Mouse (Mus musculus): ENCODE data around the gene Nlk. TPM values are rescaled to one million over a fixed set of nuclear protein-coding genes. Genes with fewer than 3 reads are reported as not detected.
A peak's percentile ranks its signal among the peaks of the same experiment; 100 is the strongest.
"Not testable (repeated sequence)": the region's sequence is repeated elsewhere in the genome, so short reads cannot be mapped to it uniquely, and the experiment has no call there.

Nlk gene
- polyA plus RNA-seq, 1 experiment, result 41.0 TPM

GRCm38 (mm10) chr11:78536690-78537084, 160.5 kb downstream of the Nlk start:
- no peak for DNase-seq (ENCODE audit: low read depth)
- TF ChIP-seq POLR2A (IDR thresholded peaks at IDR 0.05; ENCODE audit: borderline replicate concordance, extremely low read depth, insufficient read depth, insufficient read length, poor library complexity, severe bottlenecking) (no peak), CTCF (IDR thresholded peaks at IDR 0.05; ENCODE audit: borderline replicate concordance, extremely low read depth, insufficient read depth, insufficient read length) (no peak)

- no peak for TF ChIP-seq CTCF (IDR thresholded peaks at IDR 0.05; ENCODE audit: borderline replicate concordance, extremely low read depth, insufficient read depth, insufficient read length)
- peak; percentile 56; the same call in 1 of the 2 replicates for TF ChIP-seq POLR2A (IDR thresholded peaks at IDR 0.05; ENCODE audit: borderline replicate concordance, extremely low read depth, insufficient read depth, insufficient read length, poor library complexity, severe bottlenecking)
- peak; percentile 100 for DNase-seq (ENCODE audit: low read depth)
Measured at GRCm38 (mm10) chr11:78536080-78536689, 161.0 kb downstream of the Nlk start, which contains the start of the genes Tnfaip1 and Ift20. Tnfaip1 (minus strand) TSS chr11:78536332. Ift20 (plus strand) TSS chr11:78536361.

DNA sequence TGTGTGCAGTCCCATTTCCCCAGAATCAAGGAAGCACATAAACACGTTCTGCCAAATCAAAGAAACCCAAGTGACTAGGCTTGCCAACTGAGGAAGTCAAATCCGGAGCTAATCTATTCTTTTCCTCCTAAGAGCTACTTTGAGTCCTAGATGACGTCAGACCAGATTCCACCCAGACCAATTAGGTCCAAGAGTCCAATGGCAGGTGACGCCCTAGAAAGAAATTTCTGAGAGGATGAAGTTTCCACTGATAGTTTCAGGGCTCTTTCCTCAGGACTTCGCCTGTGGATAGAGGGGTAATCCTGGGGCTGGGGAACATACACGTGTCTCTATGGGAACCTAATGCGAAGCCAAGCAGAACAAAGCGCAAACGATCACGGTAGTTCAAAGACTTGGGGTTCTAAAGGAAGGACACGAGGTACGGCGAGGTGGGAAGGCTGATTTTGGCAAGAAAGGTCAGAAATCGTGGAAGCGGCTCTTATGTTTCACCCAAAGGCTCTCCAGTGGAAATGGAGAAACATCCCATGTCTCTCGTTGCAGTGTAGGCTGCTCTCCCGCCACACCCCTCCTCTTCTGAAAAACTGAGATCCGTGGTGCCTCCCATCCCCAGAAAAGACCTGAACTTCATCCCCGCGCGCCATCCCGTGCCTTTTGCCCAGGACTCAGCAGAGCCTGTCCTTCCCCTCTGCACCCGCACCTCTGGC, 161.6 kb downstream of the Nlk start:
- DNase-seq (ENCODE audit: low read depth), result peak; percentile 62
- no peak for TF ChIP-seq CTCF (IDR thresholded peaks at IDR 0.05; ENCODE audit: borderline replicate concordance, extremely low read depth, insufficient read depth, insufficient read length)
- TF ChIP-seq POLR2A (IDR thresholded peaks at IDR 0.05; ENCODE audit: borderline replicate concordance, extremely low read depth, insufficient read depth, insufficient read length, poor library complexity, severe bottlenecking), result no peak

GRCm38 (mm10) chr11:78534516-78534915, 162.7 kb downstream of the Nlk start:
- DNase-seq (ENCODE audit: low read depth), result no peak
- TF ChIP-seq CTCF (IDR thresholded peaks at IDR 0.05; ENCODE audit: borderline replicate concordance, extremely low read depth, insufficient read depth, insufficient read length) (no peak), POLR2A (IDR thresholded peaks at IDR 0.05; ENCODE audit: borderline replicate concordance, extremely low read depth, insufficient read depth, insufficient read length, poor library complexity, severe bottlenecking) (no peak)

- DNase-seq (ENCODE audit: low read depth), result not testable (repeated sequence)
Measured at GRCm38 (mm10) chr11:78531515-78531914, 165.7 kb downstream of the Nlk start.

GRCm38 (mm10) chr11:78531046-78531445, 166.1 kb downstream of the Nlk start:
- TF ChIP-seq CTCF (IDR thresholded peaks at IDR 0.05; ENCODE audit: borderline replicate concordance, extremely low read depth, insufficient read depth, insufficient read length), result no peak
- TF ChIP-seq POLR2A (IDR thresholded peaks at IDR 0.05; ENCODE audit: borderline replicate concordance, extremely low read depth, insufficient read depth, insufficient read length, poor library complexity, severe bottlenecking), result no peak
- DNase-seq (ENCODE audit: low read depth), result no peak

DNA sequence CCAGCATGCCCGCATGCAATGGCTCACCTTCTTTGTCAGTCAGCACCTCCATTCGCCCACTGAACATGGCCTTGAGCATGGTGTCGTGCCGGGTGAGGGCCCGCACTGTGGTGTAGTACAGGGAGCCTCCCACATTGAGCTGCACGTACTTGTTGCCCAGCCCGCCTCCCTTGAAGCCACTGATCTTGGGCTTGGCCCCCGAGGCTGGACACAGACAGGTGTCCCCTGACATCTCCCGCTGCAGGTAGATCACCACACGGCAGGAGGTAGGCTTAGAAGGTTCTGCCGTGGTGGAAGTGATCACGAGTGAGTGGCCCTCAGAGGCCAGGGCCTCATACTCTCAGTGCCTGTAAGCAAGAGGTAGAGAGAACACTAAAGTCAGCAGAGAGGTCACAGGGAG, 167.2 kb downstream of the Nlk start:
- TF ChIP-seq CTCF (IDR thresholded peaks at IDR 0.05; ENCODE audit: borderline replicate concordance, extremely low read depth, insufficient read depth, insufficient read length), result no peak
- TF ChIP-seq POLR2A (IDR thresholded peaks at IDR 0.05; ENCODE audit: borderline replicate concordance, extremely low read depth, insufficient read depth, insufficient read length, poor library complexity, severe bottlenecking), result no peak
- no peak for DNase-seq (ENCODE audit: low read depth)

- TF ChIP-seq POLR2A (IDR thresholded peaks at IDR 0.05; ENCODE audit: borderline replicate concordance, extremely low read depth, insufficient read depth, insufficient read length, poor library complexity, severe bottlenecking), result no peak
- no peak for TF ChIP-seq CTCF (IDR thresholded peaks at IDR 0.05; ENCODE audit: borderline replicate concordance, extremely low read depth, insufficient read depth, insufficient read length)
- no peak for DNase-seq (ENCODE audit: low read depth)
Measured at GRCm38 (mm10) chr11:78528714-78529113, 168.5 kb downstream of the Nlk start.

DNA sequence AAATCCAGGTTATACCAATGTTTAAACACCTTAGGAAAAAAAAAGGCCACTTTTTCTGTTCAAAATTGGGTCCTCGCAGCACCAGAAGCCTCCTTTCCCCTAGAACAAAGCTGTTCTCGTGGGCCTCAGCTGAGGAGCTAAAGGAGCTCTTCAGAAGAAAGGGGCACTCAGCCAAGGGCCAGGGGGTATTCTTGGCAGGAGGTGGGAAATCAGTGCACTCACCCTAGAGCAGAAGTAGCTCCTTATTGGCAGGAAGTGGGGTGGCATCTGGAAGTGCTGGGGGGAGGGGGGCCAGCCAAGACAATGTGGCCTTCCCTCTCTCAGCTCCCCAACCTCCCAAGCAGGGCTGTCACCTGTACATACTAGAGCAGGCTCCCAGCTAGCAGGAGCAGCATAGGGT, 172.3 kb downstream of the Nlk start:
- no peak for TF ChIP-seq POLR2A (IDR thresholded peaks at IDR 0.05; ENCODE audit: borderline replicate concordance, extremely low read depth, insufficient read depth, insufficient read length, poor library complexity, severe bottlenecking)
- no peak for TF ChIP-seq CTCF (IDR thresholded peaks at IDR 0.05; ENCODE audit: borderline replicate concordance, extremely low read depth, insufficient read depth, insufficient read length)
- peak; percentile 73 for DNase-seq (ENCODE audit: low read depth)

DNA sequence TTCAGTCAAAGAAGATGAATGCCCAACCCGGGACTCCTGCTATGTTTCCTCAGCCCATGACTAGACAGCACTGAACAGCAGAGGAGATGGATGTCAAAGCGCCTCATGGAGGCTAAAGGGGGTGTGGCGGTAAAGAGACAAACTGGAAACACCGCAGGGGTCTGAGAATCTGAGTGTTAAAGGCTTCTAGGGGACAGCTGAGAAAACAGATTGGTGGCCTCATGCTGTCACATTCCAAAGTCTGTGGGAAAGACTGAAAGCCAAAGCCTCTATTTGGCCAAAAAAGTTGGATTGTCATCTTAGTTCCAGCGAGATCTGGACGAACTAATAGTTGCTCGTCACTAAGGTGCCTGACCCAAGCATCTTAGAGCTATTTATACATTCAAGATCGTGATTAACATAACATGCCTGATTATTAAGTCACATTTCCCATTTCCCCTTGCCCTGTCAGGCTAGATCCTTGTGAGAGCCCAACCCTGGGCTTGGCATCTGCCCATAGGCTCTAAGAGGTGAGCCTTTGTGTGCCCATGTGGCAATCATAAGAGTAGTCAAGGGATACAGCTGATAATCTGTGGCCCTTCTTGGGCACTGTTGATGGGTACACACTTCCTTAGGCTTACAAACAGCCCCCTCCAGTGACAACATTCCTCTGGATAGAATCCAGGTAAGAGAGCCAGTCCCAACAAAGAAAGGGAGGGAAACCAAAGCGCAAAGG, 173.8 kb downstream of the Nlk start:
- peak; percentile 39 for DNase-seq (ENCODE audit: low read depth)

DNA sequence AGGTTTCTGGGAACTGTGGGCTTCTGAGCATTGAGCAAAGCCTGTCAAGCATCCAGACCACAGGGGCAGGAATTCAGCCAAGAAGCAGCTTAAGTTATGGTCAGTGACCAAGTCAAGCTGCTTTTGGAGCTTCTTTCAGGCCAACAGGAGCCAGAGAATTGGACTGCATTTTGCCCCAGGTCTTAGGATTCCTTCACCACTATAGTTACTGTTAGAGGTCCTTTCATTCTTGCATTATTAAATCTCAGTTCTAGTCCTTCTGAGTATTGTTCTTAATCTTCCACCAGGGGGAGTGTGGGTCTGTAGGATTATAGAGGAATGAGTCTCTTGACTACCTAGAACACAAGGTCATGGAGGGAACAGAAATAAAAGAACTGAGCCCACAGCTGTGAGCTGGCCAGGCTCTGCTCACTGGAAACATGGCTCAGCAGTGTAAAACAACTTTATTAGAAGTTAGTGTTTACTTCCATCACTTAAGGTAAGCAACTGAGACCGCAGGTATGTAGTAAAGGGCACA, 174.6 kb downstream of the Nlk start:
- TF ChIP-seq CTCF (IDR thresholded peaks at IDR 0.05; ENCODE audit: borderline replicate concordance, extremely low read depth, insufficient read depth, insufficient read length) (no peak), POLR2A (IDR thresholded peaks at IDR 0.05; ENCODE audit: borderline replicate concordance, extremely low read depth, insufficient read depth, insufficient read length, poor library complexity, severe bottlenecking) (no peak)
- no peak for DNase-seq (ENCODE audit: low read depth)

More for the DNA sequence above, 173.8 kb downstream of the Nlk start:
- TF ChIP-seq CTCF (IDR thresholded peaks at IDR 0.05; ENCODE audit: borderline replicate concordance, extremely low read depth, insufficient read depth, insufficient read length) (no peak), POLR2A (IDR thresholded peaks at IDR 0.05; ENCODE audit: borderline replicate concordance, extremely low read depth, insufficient read depth, insufficient read length, poor library complexity, severe bottlenecking) (no peak)

Data from brain, embryonic 14.5 days (tissue).